Mouse (Mus musculus) forebrain, embryonic 10.5 days (tissue): ENCODE results near the gene Sdsl. TPM values are rescaled to one million over a fixed set of nuclear protein-coding genes. Genes with fewer than 3 reads are reported as not detected.

Source experiments
- DNase-seq: peaks from one replicate; pipeline ENCODE4 v3.0.0-alpha.2; 2017; ENCODE audit warnings: low spot score; ENCODE audit errors: extremely low spot score
- H3K27ac ChIP-seq: fragments of 300-500 bp; sonication (generic); 2 replicates; pipeline ENCODE4 v1.5.1; 2016; ENCODE audit warnings: mild to moderate bottlenecking
- H3K27me3 ChIP-seq: fragments of 300-500 bp; sonication (generic); 2 replicates; pipeline ENCODE4 v1.6.1; 2016; ENCODE audit warnings: mild to moderate bottlenecking; ENCODE audit not compliant: poor library complexity, severe bottlenecking
- H3K36me3 ChIP-seq: fragments of 300-500 bp; sonication (generic); replicated peaks from 2 replicates; pipeline ENCODE4 v1.6.1; 2016; ENCODE audit warnings: mild to moderate bottlenecking, moderate library complexity
- H3K4me1 ChIP-seq: fragments of 300-500 bp; sonication (generic); 2 replicates; pipeline ENCODE4 v1.6.1; 2016
- H3K4me3 ChIP-seq: fragments of 300-500 bp; sonication (generic); 2 replicates; pipeline ENCODE4 v1.5.1; 2016; ENCODE audit warnings: mild to moderate bottlenecking, moderate library complexity
- H3K9me3 ChIP-seq: fragments of 300-500 bp; sonication (generic); 2 replicates; pipeline ENCODE4 v1.6.1; 2016; ENCODE audit warnings: mild to moderate bottlenecking, moderate library complexity
- WGBS: fragments of 180-500 bp; shearing (Covaris S2); methylation state at CpG from one replicate; pipeline ENCODE4 v1.1.7; 2016; 5-methylcytosine and 5-hydroxymethylcytosine counted together
- polyA plus RNA-seq: library from polyadenylated mRNA; unstranded; fragments of >200 nt; fragmentation: Nextera tagmentation; extraction: Ambion mirVana; gene quantifications from 2 replicates; pipeline ENCODE4 v1.2.1, GENCODE M21; 2016

The Sdsl gene
- polyA plus RNA-seq, 1 experiment from 2014 or later = 9.3 TPM

- Histone ChIP-seq H3K4me1 (peaks cover 76% of the 10 kb centered on the region), H3K9me3 (no peaks in the 10 kb centered on the region), H3K27ac (peak overlapping the region; percentile 92), H3K27me3 (peaks cover 93% of the 10 kb centered on the region), H3K36me3 (peaks cover 23% of the 10 kb centered on the region), H3K4me3 (peak overlapping the region; percentile 61)
- DNase-seq = peak; percentile 77
- under 1% methylated on average over 32 of the region's 33 CpGs for WGBS
These were observed 34.6 kb downstream of the Sdsl start for GRCm38 (mm10) chr5:120437986-120438385.

- H3K27ac ChIP-seq = peak overlapping the region; percentile 92
- H3K36me3 ChIP-seq = peaks cover 23% of the 10 kb centered on the region
- no peaks in the 10 kb centered on the region for H3K9me3 ChIP-seq
- peaks cover 93% of the 10 kb centered on the region for H3K27me3 ChIP-seq
- peak overlapping the region; percentile 61 for H3K4me3 ChIP-seq
- H3K4me1 ChIP-seq = peaks cover 80% of the 10 kb centered on the region
- DNase-seq = peak; percentile 49
- 2% methylated on average over 17 of the region's 17 CpGs for WGBS
These were observed 35.1 kb downstream of the Sdsl start for GRCm38 (mm10) chr5:120437539-120437938.

- Histone ChIP-seq H3K27ac (peak overlapping the region; percentile 92), H3K4me1 (peaks cover 85% of the 10 kb centered on the region), H3K4me3 (peak overlapping the region; percentile 61), H3K27me3 (peaks cover 93% of the 10 kb centered on the region), H3K9me3 (no peaks in the 10 kb centered on the region), H3K36me3 (peaks cover 23% of the 10 kb centered on the region)
- peak; percentile 64 for DNase-seq
- WGBS = under 1% methylated on average over 18 of the region's 18 CpGs
These were observed 35.6 kb downstream of the Sdsl start for GRCm38 (mm10) chr5:120436885-120437495.

GRCm38 (mm10) chr5:120435731-120436501, 36.7 kb downstream of the Sdsl start:
- peak; percentile 83 for DNase-seq
- Histone ChIP-seq H3K27ac (peak overlapping the region; percentile 92), H3K4me1 (peaks cover 96% of the 10 kb centered on the region), H3K27me3 (peaks cover 100% of the 10 kb centered on the region), H3K9me3 (no peaks in the 10 kb centered on the region), H3K36me3 (peaks cover 23% of the 10 kb centered on the region), H3K4me3 (peak overlapping the region; percentile 61)
- under 1% methylated on average over 47 of the region's 47 CpGs for WGBS

- H3K4me1 ChIP-seq = peaks cover 95% of the 10 kb centered on the region
These were observed 37.5 kb downstream of the Sdsl start for GRCm38 (mm10) chr5:120435006-120435681.

GRCm38 (mm10) chr5:120434231-120434735, 38.3 kb downstream of the Sdsl start:
- 4% methylated on average over 21 of the region's 21 CpGs for WGBS
- Histone ChIP-seq H3K27me3 (peaks cover 100% of the 10 kb centered on the region), H3K4me3 (peak overlapping the region; percentile 61), H3K9me3 (no peaks in the 10 kb centered on the region), H3K36me3 (peaks cover 16% of the 10 kb centered on the region), H3K27ac (peak overlapping the region; percentile 92), H3K4me1 (peaks cover 94% of the 10 kb centered on the region)
- DNase-seq = peak; percentile 42

More at GRCm38 (mm10) chr5:120435006-120435681, 37.5 kb downstream of the Sdsl start:
- WGBS = under 1% methylated on average over 44 of the region's 44 CpGs
- Histone ChIP-seq H3K9me3 (no peaks in the 10 kb centered on the region), H3K36me3 (peaks cover 21% of the 10 kb centered on the region), H3K27me3 (peaks cover 100% of the 10 kb centered on the region), H3K27ac (peak overlapping the region; percentile 92), H3K4me3 (peak overlapping the region; percentile 61)
- peak; percentile 61 for DNase-seq

GRCm38 (mm10) chr5:120433135-120433760, 39.4 kb downstream of the Sdsl start:
- 2% methylated on average over 13 of the region's 13 CpGs for WGBS
- peak; percentile 61 for DNase-seq
- peaks cover 100% of the 10 kb centered on the region for H3K27me3 ChIP-seq
- peak overlapping the region; percentile 92 for H3K27ac ChIP-seq
- peaks cover 94% of the 10 kb centered on the region for H3K4me1 ChIP-seq
- H3K4me3 ChIP-seq = peak overlapping the region; percentile 61
- H3K36me3 ChIP-seq = peaks cover 16% of the 10 kb centered on the region
- no peaks in the 10 kb centered on the region for H3K9me3 ChIP-seq

GRCm38 (mm10) chr5:120432486-120433015, 40.1 kb downstream of the Sdsl start:
- peak overlapping the region; percentile 61 for H3K4me3 ChIP-seq
- DNase-seq = peak; percentile 62
- peak overlapping the region; percentile 92 for H3K27ac ChIP-seq
- H3K27me3 ChIP-seq = peaks cover 100% of the 10 kb centered on the region
- no peaks in the 10 kb centered on the region for H3K9me3 ChIP-seq
- WGBS = 0% methylated on average over 9 of the region's 9 CpGs
- peaks cover 16% of the 10 kb centered on the region for H3K36me3 ChIP-seq
- H3K4me1 ChIP-seq = peaks cover 94% of the 10 kb centered on the region

GRCm38 (mm10) chr5:120431649-120432485, 40.7 kb downstream of the Sdsl start, which contains the start of gene Lhx5:
TSS of gene Lhx5 (plus strand) at chr5:120431699.
- Histone ChIP-seq H3K36me3 (peaks cover 16% of the 10 kb centered on the region), H3K9me3 (no peaks in the 10 kb centered on the region), H3K27ac (peak within 1 kb of the TSS; percentile 92), H3K27me3 (peaks cover 100% of the 10 kb centered on the region), H3K4me1 (peaks cover 94% of the 10 kb centered on the region), H3K4me3 (peak within 1 kb of the TSS; percentile 61)
- DNase-seq = peak; percentile 79
- under 1% methylated on average over 69 of the region's 69 CpGs for WGBS

GRCm38 (mm10) chr5:120431001-120431583, 41.5 kb downstream of the Sdsl start:
- Histone ChIP-seq H3K27ac (peak overlapping the region; percentile 92), H3K9me3 (no peaks in the 10 kb centered on the region), H3K4me3 (peak overlapping the region; percentile 61), H3K4me1 (peaks cover 94% of the 10 kb centered on the region), H3K27me3 (peaks cover 100% of the 10 kb centered on the region), H3K36me3 (peaks cover 9% of the 10 kb centered on the region)
- WGBS = under 1% methylated on average over 30 of the region's 30 CpGs
- peak; percentile 63 for DNase-seq

GRCm38 (mm10) chr5:120429692-120430091, 42.9 kb downstream of the Sdsl start:
- no peaks in the 10 kb centered on the region for H3K9me3 ChIP-seq
- H3K4me1 ChIP-seq = peaks cover 94% of the 10 kb centered on the region
- 14% methylated on average over 6 of the region's 6 CpGs for WGBS
- peak overlapping the region; percentile 69 for H3K27ac ChIP-seq
- peaks cover 100% of the 10 kb centered on the region for H3K27me3 ChIP-seq
- H3K36me3 ChIP-seq = 0 out of 2 replicates have a peak, but pooled peaks cover under 1% of the 10 kb centered on the region
- peak overlapping the region; percentile 61 for H3K4me3 ChIP-seq
- no peak for DNase-seq
